Mouse (Mus musculus) G1E (cell line): Measurements from ENCODE around the gene Usp22.

Experiments
- CTCF ChIP-seq: IDR thresholded peaks from 2 replicates; pipeline ENCODE4 v1.5.1; 2012; ENCODE audit warnings: low read depth, low read length, inconsistent platforms, mixed read lengths
- GATA1 ChIP-seq: IDR thresholded peaks from 2 replicates; pipeline ENCODE4 v1.6.1; 2012; ENCODE audit warnings: borderline replicate concordance, low read length, inconsistent platforms, mixed read lengths
- POLR2AphosphoS5 ChIP-seq: IDR thresholded peaks from 2 replicates; pipeline ENCODE4 v1.6.1; 2012; ENCODE audit warnings: low read depth, low read length, inconsistent platforms; ENCODE audit not compliant: insufficient replicate concordance
- TAL1 ChIP-seq: conservative IDR thresholded peaks from 2 replicates; pipeline ENCODE4 v1.6.1; 2012; ENCODE audit warnings: low read depth, low read length, inconsistent platforms, mixed read lengths

GRCm38 (mm10) chr11:61224234-61224744, 49.4 kb upstream of the Usp22 start:
- TF ChIP-seq CTCF (no peak), POLR2AphosphoS5 (no peak), GATA1 (no peak), TAL1 (no peak)
